Mouse (Mus musculus) megakaryocyte, embryonic 14.5 days (primary cell): Measurements from ENCODE around the gene D630045J12Rik.

ENCODE experiments used
- FLI1 ChIP-seq: IDR thresholded peaks from 2 replicates; pipeline ENCODE4 v1.6.1; 2012; ENCODE audit warnings: low read length, inconsistent platforms, mixed read lengths
- GATA1 ChIP-seq: IDR thresholded peaks from 3 replicates; pipeline ENCODE4 v1.6.1; 2012; ENCODE audit warnings: mixed read lengths, low read length, inconsistent platforms, borderline replicate concordance

DNA sequence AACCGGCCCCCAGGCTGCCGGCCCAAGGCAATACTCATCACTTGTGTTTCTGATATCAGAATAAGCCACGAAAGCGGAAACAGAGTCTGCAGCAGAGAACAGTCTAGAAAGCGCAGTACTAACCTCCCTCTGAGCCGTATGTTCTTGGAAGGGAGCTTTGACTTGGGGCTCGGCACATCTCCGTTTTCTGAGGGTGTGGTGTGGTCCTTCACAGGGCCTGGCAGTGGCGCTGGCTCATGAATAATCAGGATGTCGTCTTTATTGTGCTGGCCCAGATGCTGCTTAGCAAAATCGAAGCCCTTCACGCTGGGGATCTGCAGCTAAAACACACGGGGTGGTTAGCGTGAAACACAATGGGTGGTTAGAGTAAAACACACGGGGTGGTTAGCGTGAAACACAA is 95.9 kb downstream of the D630045J12Rik start:
- no peak for TF ChIP-seq GATA1
- no peak for TF ChIP-seq FLI1
